Mouse (Mus musculus) hindbrain, embryonic 10.5 days (tissue): ENCODE measurements around the gene Spdya. TPM values are rescaled to one million over a fixed set of nuclear protein-coding genes. Genes with fewer than 3 reads are reported as not detected.
"Not testable (repeated sequence)": the region's sequence is repeated elsewhere in the genome, so short reads cannot be mapped to it uniquely, and the experiment has no call there.

ENCODE experiments used
- DNase-seq: peaks from one replicate; pipeline ENCODE4 v3.0.0-alpha.2; 2017; ENCODE audit warnings: low spot score
- H3K27ac ChIP-seq: fragments of 300-500 bp; sonication (generic); 2 replicates; pipeline ENCODE4 v1.5.1; 2016; ENCODE audit warnings: mild to moderate bottlenecking, moderate library complexity
- H3K27me3 ChIP-seq: fragments of 300-500 bp; sonication (generic); 2 replicates; pipeline ENCODE4 v1.6.1; 2016; ENCODE audit warnings: mild to moderate bottlenecking; ENCODE audit not compliant: poor library complexity, insufficient read depth, severe bottlenecking
- H3K36me3 ChIP-seq: fragments of 300-500 bp; sonication (generic); 2 replicates; pipeline ENCODE4 v1.6.1; 2016; ENCODE audit warnings: mild to moderate bottlenecking, moderate library complexity
- H3K4me1 ChIP-seq: fragments of 300-500 bp; sonication (generic); replicated peaks from 2 replicates; pipeline ENCODE4 v1.6.1; 2016; ENCODE audit warnings: mild to moderate bottlenecking
- H3K4me3 ChIP-seq: fragments of 300-500 bp; sonication (generic); 2 replicates; pipeline ENCODE4 v1.5.1; 2016; ENCODE audit warnings: mild to moderate bottlenecking, moderate library complexity
- H3K9me3 ChIP-seq: fragments of 300-500 bp; sonication (generic); 2 replicates; pipeline ENCODE4 v1.6.1; 2016; ENCODE audit warnings: mild to moderate bottlenecking, moderate library complexity
- WGBS: fragments of 180-500 bp; shearing (Covaris S2); methylation state at CpG from one replicate; pipeline ENCODE4 v1.1.7; 2016; 5-methylcytosine and 5-hydroxymethylcytosine counted together
- polyA plus RNA-seq: library from polyadenylated mRNA; unstranded; fragments of >200 nt; fragmentation: Nextera tagmentation; extraction: Ambion mirVana; gene quantifications from 2 replicates; pipeline ENCODE4 v1.2.1, GENCODE M21; 2016

Spdya gene
- 0.92 and 1.3 TPM in 2 replicates for polyA plus RNA-seq

DNA sequence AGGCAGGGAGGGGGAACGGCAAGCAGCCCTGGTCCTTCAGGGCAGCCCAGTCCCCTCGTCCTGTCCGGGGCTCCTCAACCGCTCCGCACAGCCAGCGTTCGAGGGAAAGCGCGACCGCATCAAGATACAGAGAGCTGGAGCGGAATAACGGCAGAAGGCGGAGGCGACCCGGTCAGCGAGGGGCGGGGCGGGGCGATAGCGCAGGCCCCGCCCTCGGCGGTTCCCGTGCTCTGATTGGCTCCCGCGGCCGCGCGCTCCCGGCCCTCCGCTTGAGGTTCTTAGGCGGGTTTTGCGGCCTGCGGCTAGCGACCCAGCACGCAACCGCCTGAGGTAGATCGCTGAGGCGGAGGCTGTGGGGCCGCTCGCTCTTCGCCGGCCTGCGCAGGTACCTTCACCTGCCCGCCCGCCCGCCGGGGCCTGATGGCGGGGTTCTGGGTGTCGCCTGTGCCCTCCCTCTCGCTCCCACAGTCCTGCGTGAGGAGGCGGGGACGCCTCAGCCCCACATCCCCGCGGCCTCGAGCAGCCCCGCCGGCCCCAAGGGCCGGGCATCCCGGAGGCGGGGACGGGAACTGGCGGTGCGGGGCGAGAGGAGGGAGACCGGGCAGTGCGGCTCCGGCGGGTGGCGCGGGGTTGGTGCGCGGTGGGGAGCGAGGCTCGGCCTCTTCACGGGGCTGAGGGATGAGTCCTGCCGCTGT is at the start of gene Spdya:
Gene Spdya, plus strand, starts transcription at position 305 of the 695 bp plus-strand sequence.
- peak within 1 kb of the TSS; percentile 90 for H3K27ac ChIP-seq
- H3K27me3 ChIP-seq: peaks cover 56% of the 10 kb centered on the region
- peak within 1 kb of the TSS; percentile 81 for H3K4me3 ChIP-seq
- no peaks in the 10 kb centered on the region for H3K9me3 ChIP-seq
- under 1% methylated on average over 78 of the region's 78 CpGs for WGBS
- H3K4me1 ChIP-seq: peaks cover 17% of the 10 kb centered on the region
- DNase-seq: peak; percentile 90
- H3K36me3 ChIP-seq: no peaks in the 10 kb centered on the region

GRCm38 (mm10) chr17:71506832-71507231 is 45.0 kb upstream of the Spdya start:
- Histone ChIP-seq H3K4me1 (no peaks in the 10 kb centered on the region), H3K27ac (no peak overlapping the region), H3K36me3 (peaks cover 98% of the 10 kb centered on the region), H3K4me3 (no peak overlapping the region), H3K9me3 (no peaks in the 10 kb centered on the region), H3K27me3 (no peaks in the 10 kb centered on the region)
- WGBS: 93% methylated on average over 8 of the region's 8 CpGs
- no peak for DNase-seq

DNA sequence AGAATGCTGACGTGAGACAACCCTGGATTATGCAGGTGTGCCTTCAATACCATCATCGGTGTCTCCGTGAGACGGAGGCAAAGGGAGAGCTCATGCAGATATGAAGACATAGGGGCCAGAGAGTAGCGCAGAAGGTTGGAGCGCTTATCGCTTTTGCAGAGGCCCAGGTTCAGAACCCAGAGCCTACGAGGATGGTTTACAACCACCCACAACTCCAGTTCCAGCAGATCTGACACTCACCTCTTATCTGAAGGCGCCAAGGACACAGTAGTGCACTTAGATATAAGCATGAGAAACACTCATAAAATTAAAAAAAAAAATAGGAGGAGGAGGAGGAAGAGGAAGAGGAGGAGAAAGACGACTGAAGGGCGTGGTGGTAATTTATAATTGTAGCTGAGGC is 41.6 kb upstream of the Spdya start:
- Histone ChIP-seq H3K27me3 (no peaks in the 10 kb centered on the region), H3K4me1 (no peaks in the 10 kb centered on the region), H3K36me3 (peaks cover 100% of the 10 kb centered on the region), H3K4me3 (no peak overlapping the region), H3K27ac (no peak overlapping the region), H3K9me3 (no peaks in the 10 kb centered on the region)
- DNase-seq: no peak
- WGBS: 95% methylated on average over 11 of the region's 11 CpGs

- DNase-seq: no peak
Measured at GRCm38 (mm10) chr17:71526302-71526708, 25.6 kb upstream of the Spdya start.

GRCm38 (mm10) chr17:71526711-71527564 is 24.9 kb upstream of the Spdya start, which contains the start of gene Ndc80:
Gene Ndc80 (minus strand): TSS chr17:71526857.
- Histone ChIP-seq H3K4me1 (peaks cover 23% of the 10 kb centered on the region), H3K4me3 (peak within 1 kb of the TSS; percentile 68), H3K27me3 (no peaks in the 10 kb centered on the region), H3K9me3 (no peaks in the 10 kb centered on the region), H3K27ac (peak within 1 kb of the TSS; percentile 95), H3K36me3 (peaks cover 11% of the 10 kb centered on the region)
- DNase-seq: peak; percentile 95
- WGBS: under 1% methylated on average over 66 of the region's 66 CpGs

More at GRCm38 (mm10) chr17:71526302-71526708, 25.6 kb upstream of the Spdya start:
- WGBS: 1% methylated on average over 13 of the region's 13 CpGs
- H3K9me3 ChIP-seq: no peaks in the 10 kb centered on the region
- no peaks in the 10 kb centered on the region for H3K27me3 ChIP-seq
- H3K4me3 ChIP-seq: peak overlapping the region; percentile 68
- H3K27ac ChIP-seq: peak overlapping the region; percentile 95
- H3K36me3 ChIP-seq: peaks cover 16% of the 10 kb centered on the region
- peaks cover 23% of the 10 kb centered on the region for H3K4me1 ChIP-seq

- Histone ChIP-seq H3K4me3 (no peak overlapping the region), H3K27me3 (no peaks in the 10 kb centered on the region), H3K4me1 (peaks cover 23% of the 10 kb centered on the region), H3K27ac (no peak overlapping the region), H3K36me3 (peaks cover 3% of the 10 kb centered on the region), H3K9me3 (no peaks in the 10 kb centered on the region)
- no peak for DNase-seq
Measured at GRCm38 (mm10) chr17:71528042-71528441, 23.8 kb upstream of the Spdya start.

- DNase-seq: not testable (repeated sequence)
- WGBS: 78% methylated on average over 1 of the region's 1 CpGs
Measured at GRCm38 (mm10) chr17:71535595-71535994, 16.3 kb upstream of the Spdya start.

DNA sequence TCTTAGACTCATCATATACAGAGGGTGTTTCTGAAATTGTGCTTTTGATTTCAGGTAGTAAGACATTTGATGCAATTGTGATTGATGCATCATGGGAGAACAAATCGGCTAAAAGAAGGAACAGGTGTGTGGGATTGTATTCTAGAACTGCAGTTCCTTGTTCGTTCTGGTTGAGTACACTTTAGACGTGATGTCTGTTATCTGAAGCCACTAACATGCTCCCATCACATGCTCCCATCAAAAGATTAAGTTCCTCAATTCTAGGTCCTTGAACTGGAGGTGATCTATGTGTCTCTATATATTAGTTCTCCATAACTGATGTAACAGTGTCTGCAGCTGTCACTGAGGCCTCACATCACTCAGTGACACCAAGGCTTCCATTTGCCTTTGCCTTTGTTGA is 14.7 kb upstream of the Spdya start:
- H3K27me3 ChIP-seq: no peaks in the 10 kb centered on the region
- no peak overlapping the region for H3K4me3 ChIP-seq
- no peak overlapping the region for H3K27ac ChIP-seq
- no peaks in the 10 kb centered on the region for H3K4me1 ChIP-seq
- 91% methylated on average over 3 of the region's 3 CpGs for WGBS
- DNase-seq: no peak
- no peaks in the 10 kb centered on the region for H3K9me3 ChIP-seq
- no peaks in the 10 kb centered on the region for H3K36me3 ChIP-seq

More at GRCm38 (mm10) chr17:71535595-71535994, 16.3 kb upstream of the Spdya start:
- H3K4me1 ChIP-seq, H3K27ac ChIP-seq, H3K4me3 ChIP-seq, H3K36me3 ChIP-seq, H3K27me3 ChIP-seq, H3K9me3 ChIP-seq: not testable (repeated sequence)

DNA sequence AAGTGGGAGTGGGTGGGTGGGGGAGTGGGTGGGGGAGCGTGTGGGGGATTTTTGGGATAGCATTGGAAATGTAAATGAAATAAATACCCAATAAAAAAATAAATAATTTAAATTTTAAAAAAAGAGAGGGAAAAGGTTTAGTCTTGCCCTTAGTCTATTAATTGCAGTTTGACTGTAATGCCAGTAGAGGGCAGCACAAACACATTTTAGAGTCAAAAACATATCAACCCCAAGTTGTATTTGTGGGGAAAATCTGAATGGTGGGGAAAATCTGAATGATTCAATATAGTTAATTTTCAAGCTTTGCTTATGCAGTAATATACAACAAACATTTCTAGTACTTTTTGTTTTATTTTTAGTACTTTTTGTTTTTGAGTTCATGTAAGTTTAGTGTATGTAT is 3.3 kb upstream of the Spdya start:
- Histone ChIP-seq H3K27me3 (peaks cover 41% of the 10 kb centered on the region), H3K9me3 (no peaks in the 10 kb centered on the region), H3K4me3 (no peak overlapping the region), H3K4me1 (peaks cover 17% of the 10 kb centered on the region), H3K27ac (no peak overlapping the region), H3K36me3 (no peaks in the 10 kb centered on the region)
- DNase-seq: no peak
- WGBS: 21% methylated on average over 1 of the region's 1 CpGs

- peaks cover 56% of the 10 kb centered on the region for H3K27me3 ChIP-seq
- H3K27ac ChIP-seq: peak overlapping the region; percentile 90
Measured at GRCm38 (mm10) chr17:71551350-71551749, 511 bp upstream of the Spdya start.

GRCm38 (mm10) chr17:71552901-71553300 is 1.0 kb downstream of the Spdya start:
- Histone ChIP-seq H3K9me3 (no peaks in the 10 kb centered on the region), H3K36me3 (no peaks in the 10 kb centered on the region), H3K4me3 (peak overlapping the region; percentile 81), H3K27me3 (peaks cover 56% of the 10 kb centered on the region), H3K27ac (no peak overlapping the region), H3K4me1 (peaks cover 17% of the 10 kb centered on the region)
- DNase-seq: peak; percentile 28
- WGBS: 12% methylated on average over 11 of the region's 11 CpGs

More at GRCm38 (mm10) chr17:71551350-71551749, 511 bp upstream of the Spdya start:
- H3K4me3 ChIP-seq: peak overlapping the region; percentile 81
- no peak for DNase-seq
- H3K9me3 ChIP-seq: no peaks in the 10 kb centered on the region
- no peaks in the 10 kb centered on the region for H3K36me3 ChIP-seq
- WGBS: 9% methylated on average over 6 of the region's 6 CpGs
- H3K4me1 ChIP-seq: peaks cover 17% of the 10 kb centered on the region

DNA sequence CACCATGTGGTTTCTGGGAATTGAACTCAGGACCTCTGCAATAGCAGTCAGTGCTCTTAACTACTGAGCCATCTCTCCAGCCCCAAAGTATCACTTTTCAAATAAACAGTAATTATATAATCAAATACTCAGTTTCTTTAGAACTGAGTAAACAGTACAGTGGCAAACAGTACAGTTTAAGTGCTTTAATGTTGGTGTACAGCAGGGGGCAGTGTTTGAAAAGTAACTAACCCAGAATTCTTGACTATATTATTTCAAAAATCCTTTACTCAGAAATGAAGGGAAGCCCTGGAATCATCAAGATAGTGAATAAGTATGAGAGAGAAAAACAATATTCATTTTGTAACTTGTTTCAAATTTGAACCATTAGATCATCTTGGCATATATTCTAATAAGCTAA is 9.8 kb downstream of the Spdya start:
- H3K4me3 ChIP-seq: no peak overlapping the region

GRCm38 (mm10) chr17:71579176-71579705 is 27.4 kb downstream of the Spdya start:
- no peak for DNase-seq
- Histone ChIP-seq H3K27ac (no peak overlapping the region), H3K36me3 (no peaks in the 10 kb centered on the region), H3K9me3 (no peaks in the 10 kb centered on the region), H3K27me3 (no peaks in the 10 kb centered on the region), H3K4me1 (no peaks in the 10 kb centered on the region), H3K4me3 (no peak overlapping the region)
- 89% methylated on average over 1 of the region's 1 CpGs for WGBS

More for the DNA sequence above, 9.8 kb downstream of the Spdya start:
- Histone ChIP-seq H3K4me1 (no peaks in the 10 kb centered on the region), H3K27ac (no peak overlapping the region), H3K27me3 (no peaks in the 10 kb centered on the region), H3K9me3 (no peaks in the 10 kb centered on the region), H3K36me3 (no peaks in the 10 kb centered on the region)
- no peak for DNase-seq
